13 mouse cellular contexts compared by ENCODE assay signal in genomic region chr15:96185429-96185828, GRCm38 (mm10).
DNase-seq lines count a peak whose midpoint lies in the region; ATAC-seq lines count a peak whose summit lies in the region.
"Had no signal": no experiment of that assay in that cellular context is flagged by ENCODE, and none has a peak within 500 bp of the region (broad histone marks: within the 10 kb centered on the region; RNA-seq: fewer than 3 reads in every experiment).

No protein-coding gene starts in this region.

- H3K4me1 ChIP-seq in hindbrain, embryonic 10.5 days (replicated peaks): peaks cover 9% of the 10 kb centered on the region; the same call in 1 of the 2 replicates
- peaks cover 3% of the 10 kb centered on the region; the same call in 1 of the 2 replicates for H3K4me1 ChIP-seq in hindbrain, embryonic 16.5 days (ENCODE audit: control insufficient read depth, insufficient read depth, low read depth, low read length)
- H3K4me1 ChIP-seq in embryonic facial prominence, embryonic 10.5 days: peaks cover 14% of the 10 kb centered on the region
- peaks cover 23% of the 10 kb centered on the region for H3K4me1 ChIP-seq in heart, embryonic 10.5 days
- no peaks in the 10 kb centered on the region for H3K4me1 ChIP-seq in liver, embryonic 11.5 days (replicated peaks; ENCODE audit: control insufficient read depth, insufficient read depth, low read length)
- H3K4me1 ChIP-seq: liver, embryonic 13.5 days had no signal

- ATAC-seq in hindbrain, embryonic 16.5 days: no peak
- no peak for ATAC-seq in cerebellum, adult (ENCODE audit: insufficient number of reproducible peaks, low FRiP score, low TSS enrichment)
- ATAC-seq in liver, embryonic 11.5 days (replicated peaks; ENCODE audit: low FRiP score): no peak

- H3K9me3 ChIP-seq in hindbrain, embryonic 10.5 days: no peaks in the 10 kb centered on the region
- H3K9me3 ChIP-seq in hindbrain, embryonic 16.5 days (ENCODE audit: control insufficient read depth, low read length): no peaks in the 10 kb centered on the region
- H3K9me3 ChIP-seq in embryonic facial prominence, embryonic 10.5 days: no peaks in the 10 kb centered on the region
- H3K9me3 ChIP-seq in heart, embryonic 10.5 days: no peaks in the 10 kb centered on the region
- no peaks in the 10 kb centered on the region for H3K9me3 ChIP-seq in liver, embryonic 11.5 days (ENCODE audit: control insufficient read depth, low read length)
- H3K9me3 ChIP-seq: liver, embryonic 13.5 days had no signal

- no peak overlapping the region for H3K9ac ChIP-seq in hindbrain, embryonic 16.5 days (ENCODE audit: low read depth, low read length)
- no peak overlapping the region for H3K9ac ChIP-seq in liver, embryonic 11.5 days (ENCODE audit: low read depth, low read length)
- H3K9ac ChIP-seq: liver, embryonic 13.5 days had no signal

- 50% methylated on average over 4 of the region's 4 CpGs for WGBS in hindbrain, embryonic 10.5 days
- WGBS in hindbrain, embryonic 16.5 days: 46% methylated on average over 4 of the region's 4 CpGs
- WGBS in embryonic facial prominence, embryonic 10.5 days: 28% methylated on average over 4 of the region's 4 CpGs
- WGBS in heart, embryonic 10.5 days: 15% methylated on average over 4 of the region's 4 CpGs
- WGBS in liver, embryonic 11.5 days: 41% methylated on average over 4 of the region's 4 CpGs

- no peak for DNase-seq in hindbrain, embryonic 10.5 days (ENCODE audit: low spot score)
- no peak for DNase-seq in embryonic facial prominence, embryonic 10.5 days (ENCODE audit: low spot score)
- no peak for DNase-seq in heart, embryonic 10.5 days (ENCODE audit: low spot score)
- DNase-seq in heart, postnatal 36 days: peak; percentile 13 to 29
- DNase-seq in liver, embryonic 11.5 days (ENCODE audit: low spot score): no peak
- DNase-seq in adrenal gland, adult 8-10 months: no peak
- DNase-seq: cerebellum, adult 9-11 months; kidney, adult 11 months; liver, embryonic 13.5 days; midbrain, embryonic 14.5 days had no signal

- H3K4me2 ChIP-seq in hindbrain, embryonic 16.5 days (ENCODE audit: low read length): no peak overlapping the region
- no peak overlapping the region for H3K4me2 ChIP-seq in liver, embryonic 11.5 days
- H3K4me2 ChIP-seq: liver, embryonic 13.5 days had no signal

- H3K27ac ChIP-seq in hindbrain, embryonic 10.5 days: 0 out of 2 replicates have a peak overlapping the region, but pooled peaks have one; percentile 12
- H3K27ac ChIP-seq in hindbrain, embryonic 16.5 days (ENCODE audit: low read depth, low read length): no peak overlapping the region
- peak overlapping the region; percentile 35; the same call in 1 of the 2 replicates for H3K27ac ChIP-seq in embryonic facial prominence, embryonic 10.5 days (replicated peaks)
- peak overlapping the region; percentile 81 for H3K27ac ChIP-seq in heart, embryonic 10.5 days
- H3K27ac ChIP-seq in liver, embryonic 11.5 days (ENCODE audit: low read depth, low read length): no peak overlapping the region
- H3K27ac ChIP-seq: left cerebral cortex, adult 2 months; liver, embryonic 13.5 days had no signal

- H3K27me3 ChIP-seq in hindbrain, embryonic 10.5 days (ENCODE audit: insufficient read depth, poor library complexity, severe bottlenecking): no peaks in the 10 kb centered on the region
- no peaks in the 10 kb centered on the region for H3K27me3 ChIP-seq in hindbrain, embryonic 16.5 days (replicated peaks; ENCODE audit: control insufficient read depth, insufficient read depth, low read length)
- no peaks in the 10 kb centered on the region for H3K27me3 ChIP-seq in embryonic facial prominence, embryonic 10.5 days (replicated peaks; ENCODE audit: low read depth, poor library complexity, severe bottlenecking)
- no peaks in the 10 kb centered on the region for H3K27me3 ChIP-seq in heart, embryonic 10.5 days (ENCODE audit: insufficient read depth, poor library complexity, severe bottlenecking)
- H3K27me3 ChIP-seq in liver, embryonic 11.5 days (replicated peaks; ENCODE audit: control insufficient read depth, insufficient read depth, low read length): no peaks in the 10 kb centered on the region
- H3K27me3 ChIP-seq: liver, embryonic 13.5 days had no signal

- intact Hi-C loops in heart, postnatal 36 days (cut with DNase I): loop anchor here (5.0 kb wide), 1 partner anchor 97 kb away; no protein-coding TSS in a partner anchor

- H3K36me3 ChIP-seq in hindbrain, embryonic 10.5 days: no peaks in the 10 kb centered on the region
- H3K36me3 ChIP-seq in hindbrain, embryonic 16.5 days (ENCODE audit: control insufficient read depth, insufficient read depth, low read length): no peaks in the 10 kb centered on the region
- no peaks in the 10 kb centered on the region for H3K36me3 ChIP-seq in embryonic facial prominence, embryonic 10.5 days (replicated peaks)
- H3K36me3 ChIP-seq in heart, embryonic 10.5 days: no peaks in the 10 kb centered on the region
- no peaks in the 10 kb centered on the region for H3K36me3 ChIP-seq in liver, embryonic 11.5 days (ENCODE audit: control insufficient read depth, insufficient read depth, low read length)
- H3K36me3 ChIP-seq: liver, embryonic 13.5 days had no signal

- H3K4me3 ChIP-seq in hindbrain, embryonic 10.5 days: no peak overlapping the region
- no peak overlapping the region for H3K4me3 ChIP-seq in hindbrain, embryonic 16.5 days (ENCODE audit: low read length)
- no peak overlapping the region for H3K4me3 ChIP-seq in embryonic facial prominence, embryonic 10.5 days
- 0 out of 2 replicates have a peak overlapping the region, but pooled peaks have one; percentile 3 for H3K4me3 ChIP-seq in heart, embryonic 10.5 days
- no peak overlapping the region for H3K4me3 ChIP-seq in liver, embryonic 11.5 days (ENCODE audit: low read depth, low read length)
- H3K4me3 ChIP-seq: left cerebral cortex, adult 2 months; liver, embryonic 13.5 days had no signal

Comparison
In these comparisons a context has a peak if more than half of its experiments do, and no peak if none do; other contexts are left out.
1. DNase-seq: peak in heart, postnatal 36 days (2 of 2); none in hindbrain, embryonic 10.5 days (single experiment), embryonic facial prominence, embryonic 10.5 days (single experiment), heart, embryonic 10.5 days (single experiment), liver, embryonic 11.5 days (single experiment) and adrenal gland, adult 8-10 months (single experiment).
2. H3K27ac ChIP-seq: peak in hindbrain, embryonic 10.5 days (single experiment), embryonic facial prominence, embryonic 10.5 days (single experiment) and heart, embryonic 10.5 days (single experiment); none in hindbrain, embryonic 16.5 days (single experiment) and liver, embryonic 11.5 days (single experiment).